Mouse (Mus musculus): ENCODE measurements around the gene Gm10639.
"Not testable (repeated sequence)": the region's sequence is repeated elsewhere in the genome, so short reads cannot be mapped to it uniquely, and the experiment has no call there.

Gene Gm10639

GRCm38 (mm10) chr9:78289723-78290122, at the start of gene Gm10639:
Gene Gm10639, plus strand, starts transcription at chr9:78289923.
- not testable (repeated sequence) for DNase-seq (ENCODE audit: low spot score in 2 of 2)

- peak in 1 of 2 experiments; percentile 5 for DNase-seq (ENCODE audit: low spot score in 2 of 2)
Measured at GRCm38 (mm10) chr9:78255683-78256470, 33.8 kb upstream of the Gm10639 start.

- not testable (repeated sequence) for DNase-seq (ENCODE audit: low spot score in 2 of 2)
Measured at GRCm38 (mm10) chr9:78256914-78257313, 32.8 kb upstream of the Gm10639 start, which contains the start of gene Gm3776. Gene Gm3776, plus strand, starts transcription at chr9:78257129.

DNA sequence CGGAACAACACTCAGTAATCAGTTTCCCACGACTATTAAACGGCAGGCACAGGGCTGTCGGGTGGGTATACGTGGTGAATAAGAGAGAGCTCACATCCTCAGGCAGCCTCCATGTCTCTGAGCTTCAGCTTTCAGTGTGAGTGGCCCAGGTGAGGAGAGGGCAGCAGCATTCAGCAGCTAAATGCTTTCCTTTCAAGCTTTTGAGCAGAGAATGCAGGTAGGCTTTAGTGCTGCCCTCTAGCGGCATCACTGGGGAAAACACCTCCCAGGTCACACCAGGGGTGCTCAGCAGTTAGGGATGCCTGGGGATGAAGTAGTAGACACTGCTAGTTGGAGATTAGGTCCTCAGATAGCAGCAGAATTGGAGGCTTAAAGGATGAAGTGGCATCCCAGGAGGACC, 30.0 kb upstream of the Gm10639 start:
- DNase-seq (ENCODE audit: low spot score in 2 of 2), result peak in 1 of 2 experiments; percentile 17

- DNase-seq (ENCODE audit: low spot score in 2 of 2), result not testable (repeated sequence)
Measured at GRCm38 (mm10) chr9:78270945-78271344, 18.8 kb upstream of the Gm10639 start.

GRCm38 (mm10) chr9:78282002-78282711, 7.6 kb upstream of the Gm10639 start:
- not testable (repeated sequence) for DNase-seq (ENCODE audit: low spot score in 2 of 2)

DNA sequence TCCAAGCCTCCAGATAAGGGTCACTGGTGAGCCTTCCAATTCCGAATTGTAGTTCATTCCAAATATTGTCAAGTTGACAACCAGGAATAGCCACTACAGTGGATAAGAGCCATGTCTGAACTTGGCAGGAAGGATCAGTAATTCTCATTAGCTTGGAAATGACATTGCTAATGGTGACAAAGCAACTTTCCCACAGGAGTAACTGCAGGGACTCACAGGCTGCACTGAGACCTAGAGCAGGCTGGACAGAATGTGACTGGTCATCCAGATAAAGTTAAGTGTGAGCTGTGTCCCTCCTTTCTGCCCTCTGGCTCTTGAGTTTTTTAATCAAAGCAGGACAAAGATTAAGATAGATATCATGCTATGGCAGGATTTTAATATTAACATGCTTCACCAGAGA, 660 bp upstream of the Gm10639 start:
- DNase-seq (ENCODE audit: low spot score in 2 of 2), result not testable (repeated sequence)

GRCm38 (mm10) chr9:78292462-78292861, 2.7 kb downstream of the Gm10639 start:
- DNase-seq (ENCODE audit: low spot score in 2 of 2), result not testable (repeated sequence)

- DNase-seq (ENCODE audit: low spot score in 2 of 2), result not testable (repeated sequence)
Measured at GRCm38 (mm10) chr9:78293683-78294082, 4.0 kb downstream of the Gm10639 start.

DNA sequence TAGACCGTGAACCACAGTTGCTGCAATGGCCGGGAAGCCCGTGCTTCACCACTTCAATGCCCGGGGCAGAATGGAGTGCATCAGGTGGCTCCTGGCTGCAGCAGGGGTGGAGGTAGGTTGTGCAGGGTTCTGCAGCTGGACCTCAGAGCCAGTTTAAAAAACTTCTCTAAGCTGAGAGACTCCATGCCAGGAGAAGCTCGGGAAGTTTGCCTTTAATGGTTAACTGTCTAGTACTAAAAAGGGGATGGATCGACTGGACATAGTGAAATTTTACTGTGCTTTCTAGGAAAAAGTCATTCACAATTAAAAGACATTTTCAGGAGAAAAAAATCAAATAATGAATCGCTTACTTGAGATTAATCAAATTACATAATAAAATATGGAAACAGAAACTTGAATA, 5.1 kb downstream of the Gm10639 start:
- DNase-seq (ENCODE audit: low spot score in 2 of 2), result not testable (repeated sequence)

DNA sequence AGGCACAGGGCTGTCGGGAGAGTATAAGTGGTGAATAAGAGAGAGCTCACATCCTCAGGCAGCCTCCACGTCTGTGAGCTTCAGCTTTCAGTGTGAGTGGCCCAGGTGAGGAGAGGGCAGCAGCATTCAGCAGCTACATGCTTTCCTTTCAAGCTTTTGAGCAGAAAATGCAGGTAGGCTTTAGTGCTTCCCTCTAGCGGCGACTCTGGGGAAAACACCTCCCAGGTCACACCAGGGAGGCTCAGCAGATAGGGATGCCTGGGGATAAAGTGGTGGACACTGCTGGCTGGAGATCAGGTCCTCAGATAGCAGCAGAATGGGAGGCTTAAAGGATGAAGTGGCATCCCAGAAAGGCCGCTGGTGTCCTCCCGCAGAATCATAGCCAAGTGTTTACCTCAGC, 6.4 kb downstream of the Gm10639 start:
- DNase-seq (ENCODE audit: low spot score in 2 of 2), result peak in 1 of 2 experiments; percentile 3

DNA sequence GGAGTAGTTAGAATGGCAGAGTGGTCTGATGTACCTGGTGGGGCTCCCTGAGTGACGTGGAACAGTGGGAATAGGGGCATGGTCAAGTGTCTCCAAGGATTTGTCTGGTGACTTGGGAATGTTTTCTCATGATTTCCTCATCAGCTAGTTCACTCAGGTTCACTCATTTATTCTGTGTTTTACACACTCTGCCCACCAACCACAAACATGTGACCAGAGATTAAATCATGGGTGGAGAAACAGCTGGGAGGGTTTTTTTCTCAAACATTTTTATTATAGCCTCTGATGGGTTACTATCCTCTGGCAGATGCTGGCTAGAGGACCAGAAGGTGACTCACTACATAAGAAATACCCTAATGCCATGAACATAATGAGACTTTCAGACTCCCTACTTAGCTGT, 8.5 kb downstream of the Gm10639 start:
- no peak for DNase-seq (ENCODE audit: low spot score in 2 of 2)

GRCm38 (mm10) chr9:78299143-78299542, 9.4 kb downstream of the Gm10639 start:
- not testable (repeated sequence) for DNase-seq (ENCODE audit: low spot score in 2 of 2)

DNA sequence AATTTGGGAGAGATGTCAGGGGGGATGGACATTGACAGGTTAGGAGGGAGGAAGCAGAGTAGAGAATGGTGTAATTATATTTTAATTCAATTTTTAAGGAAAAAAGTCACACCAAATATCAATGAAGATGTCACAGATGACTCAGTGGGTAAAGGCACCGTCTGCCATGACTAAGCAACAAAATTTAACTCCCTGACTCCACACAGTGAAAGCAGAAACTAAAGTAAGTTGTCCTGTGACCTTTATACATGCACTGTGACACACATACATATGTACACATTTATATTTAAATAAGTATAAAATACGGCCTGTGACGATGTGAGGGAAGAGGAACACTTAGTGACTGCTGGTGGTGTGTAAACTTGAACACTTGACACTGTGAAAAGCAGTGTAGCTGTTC, 18.4 kb downstream of the Gm10639 start:
- DNase-seq (ENCODE audit: low spot score in 2 of 2), result not testable (repeated sequence)

GRCm38 (mm10) chr9:78314696-78315095, 25.0 kb downstream of the Gm10639 start, which contains the start of gene Omt2a:
Gene Omt2a, minus strand, starts transcription at chr9:78314796.
- no peak for DNase-seq (ENCODE audit: low spot score in 2 of 2)

- no peak for DNase-seq (ENCODE audit: low spot score in 2 of 2)
Measured at GRCm38 (mm10) chr9:78319499-78319898, 29.8 kb downstream of the Gm10639 start.

- DNase-seq (ENCODE audit: low spot score in 2 of 2), result not testable (repeated sequence)
Measured at GRCm38 (mm10) chr9:78327289-78327688, 37.6 kb downstream of the Gm10639 start, which contains the start of gene Omt2b. Gene Omt2b, plus strand, starts transcription at chr9:78327589.

DNA sequence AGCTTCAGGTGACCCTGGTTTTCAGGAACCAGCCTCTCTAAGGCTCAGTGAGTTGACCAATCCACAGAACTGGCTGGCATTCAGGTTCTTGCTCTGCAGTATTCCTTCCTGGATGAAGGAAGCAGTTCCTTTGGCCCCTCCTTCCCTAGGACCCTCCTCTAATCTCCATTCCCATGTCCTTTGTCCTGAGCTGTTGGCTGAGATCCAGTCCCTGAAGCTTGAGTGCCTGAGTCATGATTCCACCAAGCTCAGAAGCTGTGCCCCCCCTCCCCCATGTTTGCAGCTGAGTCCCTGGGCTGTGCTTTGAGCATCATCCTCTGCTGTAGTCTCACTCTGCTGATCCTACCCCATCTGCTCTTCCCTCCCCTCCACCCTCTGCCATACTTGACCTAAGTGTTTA, 47.3 kb downstream of the Gm10639 start:
- DNase-seq (ENCODE audit: low spot score in 2 of 2), result not testable (repeated sequence)

DNA sequence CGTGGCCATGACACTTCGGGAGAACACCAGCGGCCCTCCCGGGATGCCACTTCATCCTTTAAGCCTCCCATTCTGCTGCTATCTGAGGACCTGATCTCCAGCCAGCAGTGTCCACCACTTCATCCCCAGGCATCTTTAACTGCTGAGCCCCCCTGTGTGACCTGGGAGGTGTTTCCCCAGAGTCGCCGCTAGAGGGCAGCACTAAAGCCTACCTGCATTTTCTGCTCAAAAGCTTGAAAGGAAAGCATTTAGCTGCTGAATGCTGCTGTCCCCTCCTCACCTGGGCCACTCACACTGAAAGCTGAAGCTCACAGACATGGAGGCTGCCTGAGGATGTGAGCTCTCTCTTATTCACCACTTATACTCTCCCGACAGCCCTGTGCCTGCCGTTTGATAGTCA, 50.6 kb downstream of the Gm10639 start:
- not testable (repeated sequence) for DNase-seq (ENCODE audit: low spot score in 2 of 2)

GRCm38 (mm10) chr9:78342494-78342893, 52.8 kb downstream of the Gm10639 start:
- DNase-seq (ENCODE audit: low spot score in 2 of 2), result not testable (repeated sequence)

GRCm38 (mm10) chr9:78343055-78343454, 53.3 kb downstream of the Gm10639 start:
- not testable (repeated sequence) for DNase-seq (ENCODE audit: low spot score in 2 of 2)

- DNase-seq (ENCODE audit: low spot score in 2 of 2), result not testable (repeated sequence)
Measured at GRCm38 (mm10) chr9:78345235-78345634, 55.5 kb downstream of the Gm10639 start.

All from heart, adult 9 months (tissue).